Mouse (Mus musculus): ENCODE measurements around the gene 4930556J24Rik.

DNA sequence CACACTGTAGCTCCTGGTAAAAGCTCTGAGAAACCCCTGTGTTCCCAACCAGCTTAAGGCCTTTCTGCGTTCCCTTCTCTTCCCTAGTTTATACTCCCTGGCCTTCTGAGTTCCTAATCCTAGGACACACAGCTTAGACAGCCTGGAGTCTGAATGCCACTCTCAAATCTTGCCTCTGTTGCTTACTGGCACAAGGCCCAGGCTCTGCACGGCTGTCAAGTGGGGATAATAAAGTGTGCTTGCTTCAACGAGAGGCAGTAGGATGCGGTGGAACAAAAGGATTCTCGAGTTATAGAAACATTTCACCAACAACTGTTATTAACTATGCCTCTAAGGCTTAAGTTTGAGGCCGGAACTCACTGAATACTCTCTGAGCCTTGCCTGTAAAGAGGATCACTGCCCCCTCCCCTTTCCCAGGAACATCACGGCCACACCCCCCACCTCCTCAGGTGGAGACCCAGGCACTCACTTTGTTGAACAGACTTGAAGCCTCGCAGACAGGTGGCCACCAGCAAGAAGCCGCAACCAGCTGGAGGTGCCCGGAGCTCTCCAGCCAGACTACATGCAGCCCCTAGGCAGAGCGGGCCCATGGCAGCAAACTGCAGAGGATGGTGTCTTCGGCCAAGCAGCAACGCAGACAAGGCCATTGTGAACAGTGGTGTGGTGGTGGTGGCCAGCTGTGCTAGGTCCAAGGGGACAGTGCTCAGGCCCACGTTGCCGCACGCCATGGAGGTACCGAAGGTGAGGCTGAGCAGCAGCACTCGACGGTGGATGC, 64.3 kb downstream of the 4930556J24Rik start:
- no peak for TF ChIP-seq CTCF (IDR thresholded peaks at IDR 0.05; ENCODE audit: borderline replicate concordance, extremely low read depth, insufficient read depth, insufficient read length)
- no peak for TF ChIP-seq POLR2A (IDR thresholded peaks at IDR 0.05; ENCODE audit: borderline replicate concordance, extremely low read depth, insufficient read depth, insufficient read length, poor library complexity, severe bottlenecking)

Data from brain, embryonic 14.5 days (tissue).